ENCODE assay signal across 8 mouse cellular contexts in genomic region chr3:101701763-101702173, GRCm38 (mm10).
DNase-seq lines count a peak whose midpoint lies in the region; ATAC-seq lines count a peak whose summit lies in the region.

No protein-coding gene starts in this region.

- ATAC-seq in heart, embryonic 16.5 days (replicated peaks; ENCODE audit: extremely low read depth, insufficient read depth, low FRiP score), result no peak
- 0 out of 2 replicates have a peak, but pooled peaks have one; percentile 38 for ATAC-seq in embryonic facial prominence, embryonic 13.5 days (ENCODE audit: insufficient number of reproducible peaks, insufficient read depth, low FRiP score, low TSS enrichment, low read depth)
- ATAC-seq in hindbrain, embryonic 16.5 days, result peak; percentile 48
- ATAC-seq in neural tube, embryonic 13.5 days (ENCODE audit: low read depth), result peak; percentile 83

- H3K9ac ChIP-seq in heart, embryonic 16.5 days (ENCODE audit: low read length), result no peak overlapping the region
- H3K9ac ChIP-seq in embryonic facial prominence, embryonic 13.5 days, result no peak overlapping the region
- H3K9ac ChIP-seq in hindbrain, embryonic 16.5 days (ENCODE audit: low read depth, low read length), result no peak overlapping the region
- no peak overlapping the region for H3K9ac ChIP-seq in neural tube, embryonic 13.5 days

- H3K9me3 ChIP-seq in heart, embryonic 16.5 days (replicated peaks; ENCODE audit: control insufficient read depth, low read length), result no peaks in the 10 kb centered on the region
- H3K9me3 ChIP-seq in embryonic facial prominence, embryonic 13.5 days, result no peaks in the 10 kb centered on the region
- H3K9me3 ChIP-seq in hindbrain, embryonic 16.5 days (ENCODE audit: control insufficient read depth, low read length), result no peaks in the 10 kb centered on the region
- H3K9me3 ChIP-seq in neural tube, embryonic 13.5 days, result no peaks in the 10 kb centered on the region

- H3K4me1 ChIP-seq in heart, embryonic 16.5 days (ENCODE audit: control insufficient read depth, insufficient read depth, low read length), result peaks cover 44% of the 10 kb centered on the region
- H3K4me1 ChIP-seq in embryonic facial prominence, embryonic 13.5 days, result peaks cover 25% of the 10 kb centered on the region
- peaks cover 4% of the 10 kb centered on the region for H3K4me1 ChIP-seq in hindbrain, embryonic 16.5 days (ENCODE audit: control insufficient read depth, insufficient read depth, low read depth, low read length)
- peaks cover 23% of the 10 kb centered on the region for H3K4me1 ChIP-seq in neural tube, embryonic 13.5 days (replicated peaks)

- DNase-seq in heart, adult 9 months (ENCODE audit: low spot score in 2 of 2), result no peak
- DNase-seq in gastrocnemius, postnatal 14 days, result no peak
- DNase-seq in testis, postnatal 10 days (ENCODE audit: low spot score), result no peak
- DNase-seq in gastrocnemius, postnatal 36 days, result no peak

- no peaks in the 10 kb centered on the region for H3K27me3 ChIP-seq in heart, embryonic 16.5 days (ENCODE audit: control insufficient read depth, insufficient read depth, low read length)
- H3K27me3 ChIP-seq in embryonic facial prominence, embryonic 13.5 days, result no peaks in the 10 kb centered on the region
- no peaks in the 10 kb centered on the region for H3K27me3 ChIP-seq in hindbrain, embryonic 16.5 days (replicated peaks; ENCODE audit: control insufficient read depth, insufficient read depth, low read length)
- H3K27me3 ChIP-seq in neural tube, embryonic 13.5 days, result no peaks in the 10 kb centered on the region

- no peak overlapping the region for H3K4me2 ChIP-seq in heart, embryonic 16.5 days (ENCODE audit: low read depth, low read length)
- no peak overlapping the region for H3K4me2 ChIP-seq in embryonic facial prominence, embryonic 13.5 days
- no peak overlapping the region for H3K4me2 ChIP-seq in hindbrain, embryonic 16.5 days (ENCODE audit: low read length)
- no peak overlapping the region for H3K4me2 ChIP-seq in neural tube, embryonic 13.5 days

- peak overlapping the region; percentile 74 for H3K27ac ChIP-seq in heart, embryonic 16.5 days (ENCODE audit: low read length)
- peak overlapping the region; percentile 62 for H3K27ac ChIP-seq in embryonic facial prominence, embryonic 13.5 days
- no peak overlapping the region for H3K27ac ChIP-seq in hindbrain, embryonic 16.5 days (ENCODE audit: low read depth, low read length)
- H3K27ac ChIP-seq in neural tube, embryonic 13.5 days (replicated peaks), result peak overlapping the region; percentile 77

- intact Hi-C loops in gastrocnemius, postnatal 14 days (cut with DNase I; ENCODE audit: low total_unique reads), result no loop called here
- intact Hi-C loops in gastrocnemius, postnatal 36 days (cut with DNase I), result loop anchor here (10.0 kb wide), 1 partner anchor 207 kb away; no protein-coding TSS in a partner anchor

- H3K4me3 ChIP-seq in heart, embryonic 16.5 days (ENCODE audit: low read length), result no peak overlapping the region
- no peak overlapping the region for H3K4me3 ChIP-seq in embryonic facial prominence, embryonic 13.5 days
- H3K4me3 ChIP-seq in hindbrain, embryonic 16.5 days (ENCODE audit: low read length), result no peak overlapping the region
- no peak overlapping the region for H3K4me3 ChIP-seq in neural tube, embryonic 13.5 days

- H3K36me3 ChIP-seq in heart, embryonic 16.5 days (ENCODE audit: control insufficient read depth, insufficient read depth), result no peaks in the 10 kb centered on the region
- H3K36me3 ChIP-seq in embryonic facial prominence, embryonic 13.5 days, result no peaks in the 10 kb centered on the region
- no peaks in the 10 kb centered on the region for H3K36me3 ChIP-seq in hindbrain, embryonic 16.5 days (ENCODE audit: control insufficient read depth, insufficient read depth, low read length)
- H3K36me3 ChIP-seq in neural tube, embryonic 13.5 days, result no peaks in the 10 kb centered on the region

- WGBS in heart, embryonic 16.5 days, result 44% methylated on average over 1 of the region's 1 CpGs
- WGBS in embryonic facial prominence, embryonic 13.5 days, result 8% methylated on average over 1 of the region's 1 CpGs
- 8% methylated on average over 1 of the region's 1 CpGs for WGBS in hindbrain, embryonic 16.5 days
- 11% methylated on average over 1 of the region's 1 CpGs for WGBS in neural tube, embryonic 13.5 days
